Mouse (Mus musculus): ENCODE data around the gene Slc22a14. TPM values are rescaled to one million over a fixed set of nuclear protein-coding genes. Genes with fewer than 3 reads are reported as not detected.
"Not testable (repeated sequence)": the region's sequence is repeated elsewhere in the genome, so short reads cannot be mapped to it uniquely, and the experiment has no call there.

Slc22a14 gene
- total RNA-seq (2021): not detected

GRCm38 (mm10) chr9:119365284-119365683 is at the start of gene Slc22a14:
Gene Slc22a14 (minus strand): TSS chr9:119365553.
- no peak for DNase-seq (ENCODE audit: low spot score in 2 of 2)
- intact Hi-C loops (cut with DNase I): no loop called here

- no peak for DNase-seq (ENCODE audit: low spot score in 2 of 2)
- intact Hi-C loops (cut with DNase I): no loop called here
Measured at GRCm38 (mm10) chr9:119409864-119410263, 44.5 kb upstream of the Slc22a14 start.

GRCm38 (mm10) chr9:119408898-119409664 is 43.7 kb upstream of the Slc22a14 start:
- DNase-seq (ENCODE audit: low spot score in 2 of 2): no peak
- intact Hi-C loops (cut with DNase I): no loop called here

GRCm38 (mm10) chr9:119407884-119408283 is 42.5 kb upstream of the Slc22a14 start:
- intact Hi-C loops (cut with DNase I): no loop called here
- no peak for DNase-seq (ENCODE audit: low spot score in 2 of 2)

- intact Hi-C loops (cut with DNase I): no loop called here
- no peak for DNase-seq (ENCODE audit: low spot score in 2 of 2)
Measured at GRCm38 (mm10) chr9:119404090-119404489, 38.7 kb upstream of the Slc22a14 start.

GRCm38 (mm10) chr9:119403236-119403641 is 37.9 kb upstream of the Slc22a14 start:
- peak; percentile 26 to 37 for DNase-seq (ENCODE audit: low spot score in 2 of 2)

GRCm38 (mm10) chr9:119402253-119403235 is 37.2 kb upstream of the Slc22a14 start:
- intact Hi-C loops (cut with DNase I): loop anchor here (1.0 to 2.0 kb wide), 2 partner anchors 28 to 46 kb away; partner anchors contain the start of gene Xylb

More at GRCm38 (mm10) chr9:119403236-119403641, 37.9 kb upstream of the Slc22a14 start:
- intact Hi-C loops (cut with DNase I): loop anchor here (1.0 to 2.0 kb wide), 2 partner anchors 27 to 46 kb away; partner anchors contain the start of gene Xylb

GRCm38 (mm10) chr9:119401801-119402214 is 36.5 kb upstream of the Slc22a14 start, which contains the start of gene Acvr2b:
Gene Acvr2b (plus strand): TSS chr9:119402118.
- DNase-seq (ENCODE audit: low spot score in 2 of 2): peak; percentile 91 to 93
- intact Hi-C loops (cut with DNase I): loop anchor here (2.0 kb wide), 1 partner anchor 45 kb away; the partner anchor contains the start of gene Xylb

More at GRCm38 (mm10) chr9:119402253-119403235, 37.2 kb upstream of the Slc22a14 start:
- peak; percentile 65 to 71 for DNase-seq (ENCODE audit: low spot score in 2 of 2)

GRCm38 (mm10) chr9:119401351-119401750 is 36.0 kb upstream of the Slc22a14 start:
- intact Hi-C loops (cut with DNase I): no loop called here
- no peak for DNase-seq (ENCODE audit: low spot score in 2 of 2)

GRCm38 (mm10) chr9:119394808-119395207 is 29.5 kb upstream of the Slc22a14 start:
- intact Hi-C loops (cut with DNase I): no loop called here
- DNase-seq (ENCODE audit: low spot score in 2 of 2): no peak

GRCm38 (mm10) chr9:119390214-119390613 is 24.9 kb upstream of the Slc22a14 start:
- DNase-seq (ENCODE audit: low spot score in 2 of 2): no peak
- intact Hi-C loops (cut with DNase I): no loop called here

- intact Hi-C loops (cut with DNase I): no loop called here
Measured at GRCm38 (mm10) chr9:119388956-119389355, 23.6 kb upstream of the Slc22a14 start.

GRCm38 (mm10) chr9:119382603-119383002 is 17.2 kb upstream of the Slc22a14 start:
- DNase-seq (ENCODE audit: low spot score in 2 of 2): no peak
- intact Hi-C loops (cut with DNase I): no loop called here

More at GRCm38 (mm10) chr9:119388956-119389355, 23.6 kb upstream of the Slc22a14 start:
- DNase-seq (ENCODE audit: low spot score in 2 of 2): no peak

- intact Hi-C loops (cut with DNase I): no loop called here
- no peak for DNase-seq (ENCODE audit: low spot score in 2 of 2)
Measured at GRCm38 (mm10) chr9:119378231-119378630, 12.9 kb upstream of the Slc22a14 start.

- DNase-seq (ENCODE audit: low spot score in 2 of 2): no peak
- intact Hi-C loops (cut with DNase I): no loop called here
Measured at GRCm38 (mm10) chr9:119375556-119375955, 10.2 kb upstream of the Slc22a14 start.

GRCm38 (mm10) chr9:119375008-119375407 is 9.7 kb upstream of the Slc22a14 start:
- no peak for DNase-seq (ENCODE audit: low spot score in 2 of 2)
- intact Hi-C loops (cut with DNase I): no loop called here

- DNase-seq (ENCODE audit: low spot score in 2 of 2): no peak
- intact Hi-C loops (cut with DNase I): no loop called here
Measured at GRCm38 (mm10) chr9:119371251-119371650, 5.9 kb upstream of the Slc22a14 start.

GRCm38 (mm10) chr9:119370770-119371169 is 5.4 kb upstream of the Slc22a14 start:
- intact Hi-C loops (cut with DNase I); DNase-seq (ENCODE audit: low spot score in 2 of 2): not testable (repeated sequence)

- DNase-seq (ENCODE audit: low spot score in 2 of 2): no peak
- intact Hi-C loops (cut with DNase I): no loop called here
Measured at GRCm38 (mm10) chr9:119368367-119368766, 3.0 kb upstream of the Slc22a14 start.

GRCm38 (mm10) chr9:119363229-119363628 is 2.1 kb downstream of the Slc22a14 start:
- intact Hi-C loops (cut with DNase I): no loop called here
- DNase-seq (ENCODE audit: low spot score in 2 of 2): no peak

Data from left cerebral cortex, postnatal 36 days (tissue).